Comparison of ENCODE assay signal across 8 mouse cellular contexts in the genomic region with DNA sequence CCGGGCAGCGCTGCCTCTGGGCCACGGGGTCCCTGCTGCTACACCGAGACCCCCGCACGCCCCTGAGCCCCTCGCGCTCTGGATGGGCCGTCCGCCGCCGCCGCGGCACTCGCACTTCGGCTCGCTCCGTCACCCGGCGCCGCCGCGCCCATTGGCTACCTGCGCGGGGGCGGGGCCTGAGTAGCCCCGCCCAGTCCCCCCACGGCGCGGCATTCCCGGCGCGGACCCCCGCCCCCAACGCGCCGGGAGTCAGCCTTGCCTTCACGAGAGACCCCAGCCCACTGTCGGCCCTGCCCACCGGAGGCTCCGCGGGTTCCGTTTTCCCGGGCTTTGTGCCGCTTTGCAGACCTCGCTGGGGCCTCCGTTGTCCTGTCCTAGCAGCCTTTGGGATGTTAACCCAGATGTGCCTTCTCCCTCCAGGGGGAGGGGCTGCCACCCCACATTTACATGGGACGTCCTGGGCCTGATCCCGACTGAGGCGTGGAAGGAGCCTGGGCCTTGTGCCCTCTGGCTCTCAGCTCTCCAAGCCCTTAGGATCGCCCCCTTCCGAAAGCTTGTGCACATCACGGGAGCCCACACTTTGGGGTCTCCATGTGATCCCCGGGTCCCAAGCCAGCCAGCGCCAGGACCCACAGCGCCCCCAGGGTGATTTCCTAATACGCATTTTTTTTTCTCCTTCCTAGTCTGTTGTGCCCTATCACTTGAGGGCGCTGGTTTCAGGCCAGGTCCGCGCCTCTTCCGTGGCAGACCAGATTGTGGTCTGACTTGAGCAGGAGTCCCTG. TPM values are rescaled to one million over a fixed set of nuclear protein-coding genes. Genes with fewer than 3 reads are reported as not detected.
DNase-seq lines count a peak whose midpoint lies in the region; ATAC-seq and TF ChIP-seq lines count a peak whose summit lies in the region.

A gene (minus strand): TSS at position 126 of the 782 bp plus-strand sequence.

- no peak; the same call in 1 of the 2 replicates for TF ChIP-seq POLR2A in bone marrow macrophage, adult 2 months (IDR thresholded peaks at IDR 0.05; ENCODE audit: borderline replicate concordance, low read depth, low read length)
- TF ChIP-seq POLR2A in liver, adult 2 months (IDR thresholded peaks at IDR 0.05; ENCODE audit: extremely low read depth, insufficient read depth, low read length): peak; percentile 49; the same call in 1 of the 2 replicates

- peak within 1 kb of the TSS; percentile 34; the same call in 1 of the 2 replicates for H3K27ac ChIP-seq in bone marrow macrophage, adult 2 months (ENCODE audit: insufficient read depth, low read depth, low read length)
- peak within 1 kb of the TSS; percentile 91 for H3K27ac ChIP-seq in forebrain, embryonic 10.5 days
- peak within 1 kb of the TSS; percentile 70 for H3K27ac ChIP-seq in heart, embryonic 13.5 days (replicated peaks)
- H3K27ac ChIP-seq in kidney, embryonic 16.5 days (ENCODE audit: low read length): peak within 1 kb of the TSS; percentile 87
- H3K27ac ChIP-seq in liver, adult 2 months (replicated peaks; ENCODE audit: insufficient read depth, low read depth, low read length): peak within 1 kb of the TSS; percentile 52
- peak within 1 kb of the TSS; percentile 92 for H3K27ac ChIP-seq in stomach, embryonic 16.5 days (ENCODE audit: low read length)

- H3K4me3 ChIP-seq in bone marrow macrophage, adult 2 months (ENCODE audit: insufficient read depth, low read length): peak within 1 kb of the TSS; percentile 92
- peak within 1 kb of the TSS; percentile 79 for H3K4me3 ChIP-seq in forebrain, embryonic 10.5 days
- H3K4me3 ChIP-seq in heart, embryonic 13.5 days: peak within 1 kb of the TSS; percentile 86
- H3K4me3 ChIP-seq in kidney, embryonic 16.5 days (ENCODE audit: low read length): peak within 1 kb of the TSS; percentile 79
- peak within 1 kb of the TSS; percentile 90 for H3K4me3 ChIP-seq in liver, adult 2 months (ENCODE audit: insufficient read depth, low read depth, low read length)
- peak within 1 kb of the TSS; percentile 78 for H3K4me3 ChIP-seq in stomach, embryonic 16.5 days (replicated peaks; ENCODE audit: low read length)

- TF ChIP-seq CTCF in bone marrow macrophage, adult 2 months (IDR thresholded peaks at IDR 0.05; ENCODE audit: low read depth, low read length): peak; percentile 36
- TF ChIP-seq CTCF in liver, adult 2 months (IDR thresholded peaks at IDR 0.05; ENCODE audit: low read depth, low read length): peak; percentile 23

- peaks cover 14% of the 10 kb centered on the region for H3K27me3 ChIP-seq in forebrain, embryonic 10.5 days (ENCODE audit: poor library complexity, severe bottlenecking)
- H3K27me3 ChIP-seq in heart, embryonic 13.5 days (replicated peaks): no peaks in the 10 kb centered on the region
- H3K27me3 ChIP-seq in kidney, embryonic 16.5 days (ENCODE audit: insufficient read depth, low read length): no peaks in the 10 kb centered on the region
- no peaks in the 10 kb centered on the region for H3K27me3 ChIP-seq in liver, adult 2 months (ENCODE audit: control insufficient read depth, insufficient read depth, low read length)
- no peaks in the 10 kb centered on the region for H3K27me3 ChIP-seq in stomach, embryonic 16.5 days (ENCODE audit: control insufficient read depth, insufficient read depth, low read length)

- peak within 1 kb of the TSS; percentile 95 for H3K4me2 ChIP-seq in heart, embryonic 13.5 days
- peak within 1 kb of the TSS; percentile 93 for H3K4me2 ChIP-seq in kidney, embryonic 16.5 days (replicated peaks; ENCODE audit: low read depth, low read length)
- H3K4me2 ChIP-seq in stomach, embryonic 16.5 days (ENCODE audit: low read depth, low read length): peak within 1 kb of the TSS; percentile 67

- H3K9me3 ChIP-seq in forebrain, embryonic 10.5 days: no peaks in the 10 kb centered on the region
- H3K9me3 ChIP-seq in heart, embryonic 13.5 days: no peaks in the 10 kb centered on the region
- H3K9me3 ChIP-seq in kidney, embryonic 16.5 days (ENCODE audit: low read length): no peaks in the 10 kb centered on the region
- no peaks in the 10 kb centered on the region for H3K9me3 ChIP-seq in stomach, embryonic 16.5 days (replicated peaks; ENCODE audit: control insufficient read depth, low read length)

- H3K4me1 ChIP-seq in bone marrow macrophage, adult 2 months (ENCODE audit: control insufficient read depth, insufficient read depth, low read length): peaks cover 22% of the 10 kb centered on the region
- H3K4me1 ChIP-seq in forebrain, embryonic 10.5 days: peaks cover 34% of the 10 kb centered on the region
- peaks cover 23% of the 10 kb centered on the region for H3K4me1 ChIP-seq in heart, embryonic 13.5 days
- H3K4me1 ChIP-seq in kidney, embryonic 16.5 days (ENCODE audit: insufficient read depth, low read length): peaks cover 23% of the 10 kb centered on the region
- peaks cover 17% of the 10 kb centered on the region for H3K4me1 ChIP-seq in liver, adult 2 months (ENCODE audit: control insufficient read depth, insufficient read depth, low read length)
- H3K4me1 ChIP-seq in stomach, embryonic 16.5 days (ENCODE audit: control insufficient read depth, insufficient read depth, low read length): peaks cover 5% of the 10 kb centered on the region

- ATAC-seq in heart, embryonic 13.5 days (ENCODE audit: extremely low read depth, insufficient number of reproducible peaks, low FRiP score, low TSS enrichment): peak; percentile 66; the same call in 1 of the 2 replicates
- peak; percentile 88 for ATAC-seq in kidney, embryonic 16.5 days (ENCODE audit: low FRiP score, low TSS enrichment)
- peak; percentile 34; the same call in 1 of the 2 replicates for ATAC-seq in monocyte, adult 5-6 weeks (replicated peaks; ENCODE audit: insufficient number of reproducible peaks, low FRiP score, low TSS enrichment, poor library complexity, severe bottlenecking)
- ATAC-seq in stomach, embryonic 16.5 days (ENCODE audit: insufficient read depth, low FRiP score): peak; percentile 85

- H3K9ac ChIP-seq in heart, embryonic 13.5 days: peak within 1 kb of the TSS; percentile 90
- H3K9ac ChIP-seq in kidney, embryonic 16.5 days (replicated peaks; ENCODE audit: low read length): peak within 1 kb of the TSS; percentile 87
- peak within 1 kb of the TSS; percentile 87 for H3K9ac ChIP-seq in liver, adult 2 months (ENCODE audit: low read depth, low read length)
- peak within 1 kb of the TSS; percentile 90 for H3K9ac ChIP-seq in stomach, embryonic 16.5 days (ENCODE audit: low read length)

- peaks cover 4% of the 10 kb centered on the region; the same call in 1 of the 2 replicates for H3K79me2 ChIP-seq in liver, adult 2 months (ENCODE audit: control insufficient read depth, insufficient read depth, low read length)

- H3K36me3 ChIP-seq in forebrain, embryonic 10.5 days (replicated peaks): no peaks in the 10 kb centered on the region
- H3K36me3 ChIP-seq in heart, embryonic 13.5 days: no peaks in the 10 kb centered on the region
- H3K36me3 ChIP-seq in kidney, embryonic 16.5 days (ENCODE audit: insufficient read depth, low read length): no peaks in the 10 kb centered on the region
- H3K36me3 ChIP-seq in liver, adult 2 months (ENCODE audit: control insufficient read depth, insufficient read depth, low read length): no peaks in the 10 kb centered on the region
- H3K36me3 ChIP-seq in stomach, embryonic 16.5 days (ENCODE audit: control insufficient read depth, insufficient read depth, low read length): no peaks in the 10 kb centered on the region

- peak; percentile 82 for DNase-seq in CD4-positive, CD25-positive, alpha-beta regulatory T cell, adult 2 months (ENCODE audit: low read depth, low spot score)
- peak; percentile 83 for DNase-seq in forebrain, embryonic 10.5 days (ENCODE audit: extremely low spot score, low spot score)
- DNase-seq in liver, adult 2 months (ENCODE audit: extremely low read depth, low read depth, low spot score): peak; percentile 78

- under 1% methylated on average over 61 of the region's 61 CpGs for WGBS in forebrain, embryonic 10.5 days
- 1% methylated on average over 51 of the region's 61 CpGs for WGBS in heart, embryonic 13.5 days
- WGBS in kidney, embryonic 16.5 days: 0% methylated on average over 39 of the region's 61 CpGs
- WGBS in liver, adult 2 months: 2% methylated on average over 43 of the region's 61 CpGs
- under 1% methylated on average over 61 of the region's 61 CpGs for WGBS in stomach, embryonic 16.5 days

RNA-seq across cellular contexts. Expression of the gene that starts here (rescaled TPM):
- 100 and 101 TPM in 2 replicates for polyA plus RNA-seq in bone marrow macrophage, adult 2 months (2012; ENCODE audit: insufficient read depth, insufficient read length, missing spikeins)
- polyA plus RNA-seq in forebrain, embryonic 10.5 days (2016; fragmentation: Nextera tagmentation; extraction: Ambion mirVana): 42.7 and 44.1 TPM in 2 replicates
- polyA plus RNA-seq in heart, embryonic 13.5 days (2015; fragmentation: Nextera tagmentation; extraction: Ambion mirVana): 18.3 and 18.9 TPM in 2 replicates
- 52.0 and 53.4 TPM in 2 replicates for polyA plus RNA-seq in kidney, embryonic 16.5 days (2015; fragmentation: Nextera tagmentation; extraction: Ambion mirVana)
- 4.1 and 5.1 TPM in 2 replicates for total RNA-seq in liver, adult 2 months (2014; rRNA removed)
- polyA plus RNA-seq in liver, adult 2 months (2012; rRNA removed): 8.6 and 16.9 TPM in 2 replicates
- total RNA-seq in monocyte, adult 5-6 weeks (2017): 122 to 151 TPM (median 138 TPM) in 3 replicates
- polyA plus RNA-seq in stomach, embryonic 16.5 days (2015; fragmentation: Nextera tagmentation; extraction: Ambion mirVana): 69.2 and 71.8 TPM in 2 replicates

Comparison
In these comparisons a context has a peak if more than half of its experiments do, and no peak if none do; other contexts are left out.
1. Peak in every context shown above with its lines: DNase-seq, ATAC-seq, H3K4me3 ChIP-seq and H3K27ac ChIP-seq.
2. RNA of the gene that starts here (total RNA-seq): 122 to 151 TPM in monocyte, adult 5-6 weeks; 4.1 to 5.1 TPM in liver, adult 2 months; every median in the first group is over 10 times any median in the second.
3. H3K27ac ChIP-seq: peak in every context shown above with its lines; median percentile 92 in stomach, embryonic 16.5 days; 91 in forebrain, embryonic 10.5 days; 87 in kidney, embryonic 16.5 days; 70 in heart, embryonic 13.5 days; 52 in liver, adult 2 months; 34 in bone marrow macrophage, adult 2 months.
4. ATAC-seq: peak in every context shown above with its lines; median percentile 88 in kidney, embryonic 16.5 days; 85 in stomach, embryonic 16.5 days; 66 in heart, embryonic 13.5 days; 34 in monocyte, adult 5-6 weeks.